In the genomic region with DNA sequence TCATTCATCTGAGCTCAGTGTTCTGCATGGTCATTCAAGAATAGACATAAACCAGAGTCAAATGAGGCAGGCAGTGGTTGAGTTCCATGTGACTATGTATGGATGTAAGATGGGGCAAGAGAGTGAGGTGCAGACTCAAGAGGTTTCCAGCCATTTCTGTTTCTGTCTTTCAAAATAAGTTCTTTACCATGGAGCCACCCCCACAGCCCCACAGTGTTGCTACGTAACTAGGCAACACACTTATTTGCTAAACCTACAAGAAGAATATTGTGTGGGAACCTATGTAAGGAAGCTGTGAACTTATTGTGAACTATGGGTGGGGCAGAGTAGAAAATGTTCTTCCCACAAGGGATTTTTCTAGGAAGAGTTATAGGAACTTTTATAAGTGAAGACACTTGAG, we compare ENCODE assay signal across 16 mouse cellular contexts. TPM values are rescaled to one million over a fixed set of nuclear protein-coding genes. Genes with fewer than 3 reads are reported as not detected.
DNase-seq lines count a peak whose midpoint lies in the region; ATAC-seq and TF ChIP-seq lines count a peak whose summit lies in the region.
"Had no signal": no experiment of that assay in that cellular context is flagged by ENCODE, and none has a peak within 500 bp of the region (broad histone marks: within the 10 kb centered on the region; RNA-seq: fewer than 3 reads in every experiment).

No protein-coding gene starts in this region.

- ATAC-seq in kidney, embryonic 15.5 days (replicated peaks; ENCODE audit: low FRiP score) = no peak
- no peak for ATAC-seq in liver, embryonic 11.5 days (replicated peaks; ENCODE audit: low FRiP score)
- ATAC-seq in stomach, postnatal 0 days (ENCODE audit: low FRiP score, low TSS enrichment) = peak; percentile 62
- no peak for ATAC-seq in cerebellum, adult (ENCODE audit: insufficient number of reproducible peaks, low FRiP score, low TSS enrichment)
- ATAC-seq: Patski had no signal

- peaks cover 31% of the 10 kb centered on the region for H3K4me1 ChIP-seq in kidney, adult 2 months (ENCODE audit: control insufficient read depth, insufficient read depth, low read length)
- peaks cover 13% of the 10 kb centered on the region for H3K4me1 ChIP-seq in kidney, embryonic 15.5 days
- peaks cover 39% of the 10 kb centered on the region for H3K4me1 ChIP-seq in liver, embryonic 11.5 days (replicated peaks; ENCODE audit: control insufficient read depth, insufficient read depth, low read length)
- H3K4me1 ChIP-seq in stomach, postnatal 0 days (replicated peaks; ENCODE audit: control insufficient read depth, insufficient read depth) = peaks cover 4% of the 10 kb centered on the region; the same call in 1 of the 2 replicates
- H3K4me1 ChIP-seq in thymus, adult 2 months (replicated peaks; ENCODE audit: control insufficient read depth, insufficient read depth, low read length) = peaks cover 15% of the 10 kb centered on the region
- H3K4me1 ChIP-seq: hindbrain, embryonic 15.5 days had no signal

- TF ChIP-seq CTCF in kidney, adult 2 months (conservative IDR thresholded peaks at IDR 0.05; ENCODE audit: insufficient read depth, insufficient read length, low read depth, low read length) = no peak
- TF ChIP-seq CTCF in stomach, postnatal 0 days (IDR thresholded peaks at IDR 0.05; ENCODE audit: low read depth) = no peak
- TF ChIP-seq CTCF in thymus, adult 2 months (IDR thresholded peaks at IDR 0.05; ENCODE audit: borderline replicate concordance, control insufficient read depth, extremely low read depth, insufficient read depth, low read length, poor library complexity) = no peak

- no peak overlapping the region for H3K4me3 ChIP-seq in kidney, adult 2 months (ENCODE audit: insufficient read depth, low read depth, low read length)
- H3K4me3 ChIP-seq in kidney, embryonic 15.5 days (replicated peaks) = no peak overlapping the region
- H3K4me3 ChIP-seq in liver, embryonic 11.5 days (ENCODE audit: low read depth, low read length) = no peak overlapping the region
- H3K4me3 ChIP-seq in stomach, postnatal 0 days (ENCODE audit: low read depth, low read length) = no peak overlapping the region
- no peak overlapping the region for H3K4me3 ChIP-seq in thymus, adult 2 months (ENCODE audit: control insufficient read depth, insufficient read depth, low read length)
- H3K4me3 ChIP-seq: embryonic facial prominence, embryonic 10.5 days; gastrocnemius, adult 2 months; heart, embryonic 12.5 days; hindbrain, embryonic 15.5 days had no signal

- no peak for TF ChIP-seq POLR2A in kidney, adult 2 months (IDR thresholded peaks at IDR 0.05; ENCODE audit: low read depth, low read length)
- TF ChIP-seq POLR2A in thymus, adult 2 months (IDR thresholded peaks at IDR 0.05; ENCODE audit: control insufficient read depth, extremely low read depth, insufficient read depth, low read length, poor library complexity) = no peak

- no peaks in the 10 kb centered on the region for H3K36me3 ChIP-seq in kidney, adult 2 months (ENCODE audit: control insufficient read depth, insufficient read depth, low read length)
- H3K36me3 ChIP-seq in kidney, embryonic 15.5 days = no peaks in the 10 kb centered on the region
- no peaks in the 10 kb centered on the region for H3K36me3 ChIP-seq in liver, embryonic 11.5 days (ENCODE audit: control insufficient read depth, insufficient read depth, low read length)
- no peaks in the 10 kb centered on the region for H3K36me3 ChIP-seq in stomach, postnatal 0 days (ENCODE audit: control insufficient read depth, insufficient read depth, low read length)
- H3K36me3 ChIP-seq in thymus, adult 2 months (ENCODE audit: control insufficient read depth, insufficient read depth, low read length) = no peaks in the 10 kb centered on the region
- H3K36me3 ChIP-seq: embryonic facial prominence, embryonic 10.5 days; heart, embryonic 12.5 days; hindbrain, embryonic 15.5 days had no signal

- no peak overlapping the region for H3K9ac ChIP-seq in kidney, embryonic 15.5 days
- no peak overlapping the region for H3K9ac ChIP-seq in liver, embryonic 11.5 days (ENCODE audit: low read depth, low read length)
- H3K9ac ChIP-seq in stomach, postnatal 0 days (ENCODE audit: low read length) = no peak overlapping the region
- H3K9ac ChIP-seq: heart, embryonic 12.5 days; hindbrain, embryonic 15.5 days had no signal

- no peaks in the 10 kb centered on the region for H3K9me3 ChIP-seq in kidney, embryonic 15.5 days (replicated peaks)
- no peaks in the 10 kb centered on the region for H3K9me3 ChIP-seq in liver, embryonic 11.5 days (ENCODE audit: control insufficient read depth, low read length)
- H3K9me3 ChIP-seq in stomach, postnatal 0 days (ENCODE audit: control insufficient read depth, low read length) = no peaks in the 10 kb centered on the region
- H3K9me3 ChIP-seq: embryonic facial prominence, embryonic 10.5 days; heart, embryonic 12.5 days; hindbrain, embryonic 15.5 days had no signal

- WGBS in kidney, adult 2 months = 83% methylated on average over 1 of the region's 1 CpGs
- 83% methylated on average over 1 of the region's 1 CpGs for WGBS in kidney, embryonic 15.5 days
- 87% methylated on average over 1 of the region's 1 CpGs for WGBS in liver, embryonic 11.5 days
- WGBS in stomach, postnatal 0 days = 47% methylated on average over 1 of the region's 1 CpGs
- WGBS in thymus, adult 2 months = 90% methylated on average over 1 of the region's 1 CpGs

- H3K4me2 ChIP-seq in kidney, embryonic 15.5 days = no peak overlapping the region
- no peak overlapping the region for H3K4me2 ChIP-seq in liver, embryonic 11.5 days
- H3K4me2 ChIP-seq in stomach, postnatal 0 days (replicated peaks; ENCODE audit: low read depth) = no peak overlapping the region
- H3K4me2 ChIP-seq: heart, embryonic 12.5 days; hindbrain, embryonic 15.5 days had no signal

- peak overlapping the region; percentile 41; the same call in 1 of the 2 replicates for H3K27ac ChIP-seq in kidney, adult 2 months (ENCODE audit: insufficient read depth, low read depth, low read length)
- no peak overlapping the region for H3K27ac ChIP-seq in kidney, embryonic 15.5 days
- peak overlapping the region; percentile 36 for H3K27ac ChIP-seq in liver, embryonic 11.5 days (ENCODE audit: low read depth, low read length)
- no peak overlapping the region for H3K27ac ChIP-seq in stomach, postnatal 0 days (replicated peaks)
- no peak overlapping the region for H3K27ac ChIP-seq in thymus, adult 2 months (ENCODE audit: control insufficient read depth, insufficient read depth, low read length)
- H3K27ac ChIP-seq: embryonic facial prominence, embryonic 10.5 days; gastrocnemius, adult 2 months; hindbrain, embryonic 15.5 days had no signal

- no peaks in the 10 kb centered on the region for H3K27me3 ChIP-seq in kidney, adult 2 months (replicated peaks; ENCODE audit: control insufficient read depth, insufficient read depth, low read length)
- no peaks in the 10 kb centered on the region for H3K27me3 ChIP-seq in kidney, embryonic 15.5 days
- no peaks in the 10 kb centered on the region for H3K27me3 ChIP-seq in liver, embryonic 11.5 days (replicated peaks; ENCODE audit: control insufficient read depth, insufficient read depth, low read length)
- H3K27me3 ChIP-seq in stomach, postnatal 0 days (ENCODE audit: control insufficient read depth, insufficient read depth, low read length) = no peaks in the 10 kb centered on the region
- no peaks in the 10 kb centered on the region for H3K27me3 ChIP-seq in thymus, adult 2 months (ENCODE audit: control insufficient read depth, insufficient read depth, low read length)
- H3K27me3 ChIP-seq: heart, embryonic 12.5 days; hindbrain, embryonic 15.5 days; Patski had no signal

- DNase-seq in kidney, adult 2 months = no peak
- peak; percentile 26 to 29 for DNase-seq in right cerebral cortex, postnatal 36 days (ENCODE audit: low spot score in 2 of 2)
- DNase-seq in right cerebral cortex, postnatal 14 days = no peak
- DNase-seq in liver, embryonic 11.5 days (ENCODE audit: low spot score) = no peak
- DNase-seq in stomach, postnatal 0 days (ENCODE audit: low spot score) = no peak
- DNase-seq in thymus, adult 2 months = no peak
- DNase-seq: adrenal gland, postnatal 10 days; cerebellum, adult 18-20 months; gastrocnemius, adult 2 months; kidney, postnatal 25 days had no signal

- no peak for TF ChIP-seq EP300 in stomach, postnatal 0 days (optimal IDR thresholded peaks at IDR 0.05)

RNA-seq across cellular contexts. Expression of gene Ifi47, which starts 6.8 kb away (rescaled TPM):
- 4.5 and 8.4 TPM in 2 replicates for polyA plus RNA-seq in kidney, adult 2 months (2012; rRNA removed)
- polyA plus RNA-seq in kidney, embryonic 15.5 days (2015; fragmentation: Nextera tagmentation; extraction: Ambion mirVana) = 1.7 and 2.1 TPM in 2 replicates
- 6.0 and 8.2 TPM in 2 replicates for polyA plus RNA-seq in liver, embryonic 11.5 days (2014; fragmentation: Nextera tagmentation; extraction: Ambion mirVana)
- 10.1 and 12.7 TPM in 2 replicates for polyA plus RNA-seq in stomach, postnatal 0 days (2015; fragmentation: Nextera tagmentation; extraction: Ambion mirVana)
- polyA plus RNA-seq in thymus, adult 2 months (2012; rRNA removed) = 37.5 and 45.3 TPM in 2 replicates

RNA-seq across cellular contexts. Expression of gene Tgtp2, which starts 19.1 kb away (rescaled TPM):
- 12.1 and 15.1 TPM in 2 replicates for polyA plus RNA-seq in kidney, adult 2 months (2012; rRNA removed)
- 0.32 TPM in 1 of 2 replicates, not detected in the other for polyA plus RNA-seq in kidney, embryonic 15.5 days (2015; fragmentation: Nextera tagmentation; extraction: Ambion mirVana)
- 0.23 and 0.58 TPM in 2 replicates for polyA plus RNA-seq in liver, embryonic 11.5 days (2014; fragmentation: Nextera tagmentation; extraction: Ambion mirVana)
- 0.69 and 1.2 TPM in 2 replicates for polyA plus RNA-seq in stomach, postnatal 0 days (2015; fragmentation: Nextera tagmentation; extraction: Ambion mirVana)
- polyA plus RNA-seq in thymus, adult 2 months (2012; rRNA removed) = 26.0 and 29.1 TPM in 2 replicates
- polyA plus RNA-seq: embryonic facial prominence, embryonic 10.5 days; heart, embryonic 12.5 days; hindbrain, embryonic 15.5 days had no signal

RNA-seq across cellular contexts. Expression of gene Olfr1396, which starts 31.5 kb away (rescaled TPM):
- 2.7 and 4.1 TPM in 2 replicates for polyA plus RNA-seq in kidney, adult 2 months (2012; rRNA removed)
- not detected in 2 replicates for polyA plus RNA-seq in kidney, embryonic 15.5 days (2015; fragmentation: Nextera tagmentation; extraction: Ambion mirVana)
- polyA plus RNA-seq in liver, embryonic 11.5 days (2014; fragmentation: Nextera tagmentation; extraction: Ambion mirVana) = not detected in 2 replicates
- polyA plus RNA-seq in stomach, postnatal 0 days (2015; fragmentation: Nextera tagmentation; extraction: Ambion mirVana) = 0.11 TPM in 1 of 2 replicates, not detected in the other
- 0.19 TPM in 1 of 2 replicates, not detected in the other for polyA plus RNA-seq in thymus, adult 2 months (2012; rRNA removed)
- polyA plus RNA-seq: embryonic facial prominence, embryonic 10.5 days; heart, embryonic 12.5 days; hindbrain, embryonic 15.5 days; Patski had no signal

RNA-seq across cellular contexts. Expression of gene 9930111J21Rik2, which starts 32.1 kb away (rescaled TPM):
- polyA plus RNA-seq in kidney, adult 2 months (2012; rRNA removed) = 1.4 and 2.4 TPM in 2 replicates
- 0.93 and 1.0 TPM in 2 replicates for polyA plus RNA-seq in kidney, embryonic 15.5 days (2015; fragmentation: Nextera tagmentation; extraction: Ambion mirVana)
- polyA plus RNA-seq in liver, embryonic 11.5 days (2014; fragmentation: Nextera tagmentation; extraction: Ambion mirVana) = 0.30 and 0.31 TPM in 2 replicates
- 0.40 and 0.46 TPM in 2 replicates for polyA plus RNA-seq in stomach, postnatal 0 days (2015; fragmentation: Nextera tagmentation; extraction: Ambion mirVana)
- polyA plus RNA-seq in thymus, adult 2 months (2012; rRNA removed) = 4.0 and 4.1 TPM in 2 replicates

RNA-seq across cellular contexts. Expression of gene Olfr1395, which starts 58.9 kb away (rescaled TPM):
- polyA plus RNA-seq in kidney, adult 2 months (2012; rRNA removed) = not detected in 2 replicates
- polyA plus RNA-seq in kidney, embryonic 15.5 days (2015; fragmentation: Nextera tagmentation; extraction: Ambion mirVana) = not detected in 2 replicates
- polyA plus RNA-seq in liver, embryonic 11.5 days (2014; fragmentation: Nextera tagmentation; extraction: Ambion mirVana) = not detected in 2 replicates
- polyA plus RNA-seq in stomach, postnatal 0 days (2015; fragmentation: Nextera tagmentation; extraction: Ambion mirVana) = not detected in 2 replicates
- polyA plus RNA-seq in thymus, adult 2 months (2012; rRNA removed) = not detected in 2 replicates
- polyA plus RNA-seq: embryonic facial prominence, embryonic 10.5 days; heart, embryonic 12.5 days; hindbrain, embryonic 15.5 days; Patski had no signal

Comparison
In these comparisons a context has a peak if more than half of its experiments do, and no peak if none do; other contexts are left out.
1. DNase-seq: peak in right cerebral cortex, postnatal 36 days (2 of 2); none in kidney, adult 2 months (single experiment), right cerebral cortex, postnatal 14 days (single experiment), liver, embryonic 11.5 days (single experiment), stomach, postnatal 0 days (single experiment) and thymus, adult 2 months (single experiment).
2. H3K27ac ChIP-seq: peak in kidney, adult 2 months (single experiment) and liver, embryonic 11.5 days (single experiment); none in kidney, embryonic 15.5 days (single experiment), stomach, postnatal 0 days (single experiment) and thymus, adult 2 months (single experiment).